ENCODE assay signal across 18 mouse cellular contexts in genomic region chr2:36000390-36000789, GRCm38 (mm10). TPM values are rescaled to one million over a fixed set of nuclear protein-coding genes. Genes with fewer than 3 reads are reported as not detected.
"Had no signal": no experiment of that assay in that cellular context is flagged by ENCODE, and none has a peak within 500 bp of the region (broad histone marks: within the 10 kb centered on the region; RNA-seq: fewer than 3 reads in every experiment).

No protein-coding gene starts in this region.

- DNase-seq: kidney, adult 2 months; kidney, postnatal 4 days; liver, postnatal 0 days; lung, embryonic 14.5 days; midbrain, embryonic 14.5 days; thymus, adult 18-20 months; thymus, postnatal 36 days had no signal

- H3K27ac ChIP-seq: kidney, postnatal 0 days; liver, embryonic 14.5 days; macrophage had no signal

- ATAC-seq: liver, postnatal 0 days; lung, postnatal 0 days had no signal

RNA-seq across cellular contexts. Expression of gene Morn5, which starts 48.9 kb away (rescaled TPM):
- total RNA-seq: liver, adult 2 months; megakaryocyte-erythroid progenitor cell, adult 5-6 weeks had no signal
- polyA plus RNA-seq: kidney, embryonic 14.5 days; limb, embryonic 11.5 days; liver, adult 2 months; liver, embryonic 14.5 days; liver, postnatal 0 days; macrophage; neural tube, embryonic 11.5 days; small intestine, adult 2 months; spleen, adult 2 months had no signal
